Mouse (Mus musculus): ENCODE data around the gene Acr.

The Acr gene

GRCm38 (mm10) chr15:89622312-89622958 is 54.3 kb downstream of the Acr start:
- DNase-seq (ENCODE audit: low spot score): peak; percentile 34

- no peak for DNase-seq (ENCODE audit: low spot score)
Measured at GRCm38 (mm10) chr15:89622959-89623625, 55.0 kb downstream of the Acr start.

GRCm38 (mm10) chr15:89623626-89623959 is 55.5 kb downstream of the Acr start:
- peak; percentile 82 for DNase-seq (ENCODE audit: low spot score)

Data from layer of hippocampus, adult 11-12 months (tissue).